Mouse (Mus musculus) kidney, embryonic 15.5 days (tissue): ENCODE data around the gene Ints13. TPM values are rescaled to one million over a fixed set of nuclear protein-coding genes. Genes with fewer than 3 reads are reported as not detected.

ENCODE experiments used
- ATAC-seq: fragments of 200-750 bp; cut with Nextera tagmentation; replicated peaks from 2 replicates; pipeline ENCODE4 v1.8.0; 2017; ENCODE audit warnings: moderate TSS enrichment; ENCODE audit not compliant: low FRiP score
- H3K27ac ChIP-seq: fragments of 300-500 bp; sonication (generic); 2 replicates; pipeline ENCODE4 v1.5.1; 2015; ENCODE audit warnings: mild to moderate bottlenecking, inconsistent platforms
- H3K27me3 ChIP-seq: fragments of 300-500 bp; sonication (generic); 2 replicates; pipeline ENCODE4 v1.6.1; 2015; ENCODE audit warnings: inconsistent platforms
- H3K36me3 ChIP-seq: fragments of 300-500 bp; sonication (generic); 2 replicates; pipeline ENCODE4 v1.6.1; 2015; ENCODE audit warnings: inconsistent platforms
- H3K4me1 ChIP-seq: fragments of 300-500 bp; sonication (generic); 2 replicates; pipeline ENCODE4 v1.6.1; 2015; ENCODE audit warnings: inconsistent platforms
- H3K4me2 ChIP-seq: fragments of 300-500 bp; sonication (generic); 2 replicates; pipeline ENCODE4 v1.6.1; 2015; ENCODE audit warnings: moderate library complexity, mild to moderate bottlenecking, inconsistent platforms
- H3K4me3 ChIP-seq: fragments of 300-500 bp; sonication (generic); replicated peaks from 2 replicates; pipeline ENCODE4 v1.5.1; 2015; ENCODE audit warnings: mild to moderate bottlenecking, inconsistent platforms
- H3K9ac ChIP-seq: fragments of 300-500 bp; sonication (generic); 2 replicates; pipeline ENCODE4 v1.6.1; 2015; ENCODE audit warnings: mild to moderate bottlenecking, inconsistent platforms
- H3K9me3 ChIP-seq: fragments of 300-500 bp; sonication (generic); replicated peaks from 2 replicates; pipeline ENCODE4 v1.6.1; 2016; ENCODE audit warnings: inconsistent platforms
- WGBS: fragments of 180-500 bp; shearing (Covaris S2); methylation state at CpG from one replicate; pipeline ENCODE4 v1.1.7; 2015; ENCODE audit warnings: mixed read lengths; 5-methylcytosine and 5-hydroxymethylcytosine counted together
- polyA plus RNA-seq: library from polyadenylated mRNA; unstranded; fragments of >200 nt; fragmentation: Nextera tagmentation; extraction: Ambion mirVana; gene quantifications from 2 replicates; pipeline ENCODE4 v1.2.1, GENCODE M21; 2015

The Ints13 gene
- polyA plus RNA-seq, 1 experiment from 2014 or later = 82.7 TPM

DNA sequence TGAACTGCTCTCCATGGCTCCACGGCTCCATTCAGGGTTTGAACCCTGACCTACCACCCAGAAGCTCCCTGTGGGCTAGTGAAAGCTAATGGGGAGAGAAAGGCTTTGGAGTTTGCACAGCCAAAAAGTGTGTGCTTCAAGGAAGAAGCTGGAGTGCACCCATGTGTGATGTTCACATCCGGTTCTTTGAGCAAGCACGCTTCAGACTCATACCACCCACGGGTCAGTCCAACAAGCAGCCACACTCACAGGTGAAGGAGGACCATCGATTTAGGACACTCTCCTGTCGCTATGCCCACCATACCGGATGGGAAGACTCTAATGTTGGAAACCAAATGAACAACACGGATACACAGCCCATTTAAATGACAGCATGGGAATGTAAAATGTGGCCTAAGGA is 66.1 kb downstream of the Ints13 start:
- Histone ChIP-seq H3K36me3 (no peaks in the 10 kb centered on the region), H3K27me3 (no peaks in the 10 kb centered on the region), H3K9ac (no peak overlapping the region), H3K9me3 (no peaks in the 10 kb centered on the region), H3K27ac (no peak overlapping the region), H3K4me3 (no peak overlapping the region), H3K4me1 (peaks cover 8% of the 10 kb centered on the region), H3K4me2 (no peak overlapping the region)
- 81% methylated on average over 8 of the region's 8 CpGs for WGBS
- no peak for ATAC-seq

- 84% methylated on average over 2 of the region's 2 CpGs for WGBS
- no peak overlapping the region for H3K4me3 ChIP-seq
- no peak overlapping the region for H3K27ac ChIP-seq
- H3K4me2 ChIP-seq = no peak overlapping the region
- peaks cover 8% of the 10 kb centered on the region for H3K4me1 ChIP-seq
- no peaks in the 10 kb centered on the region for H3K27me3 ChIP-seq
- H3K9ac ChIP-seq = no peak overlapping the region
- ATAC-seq = no peak
- H3K9me3 ChIP-seq = no peaks in the 10 kb centered on the region
- H3K36me3 ChIP-seq = no peaks in the 10 kb centered on the region
Observed at GRCm38 (mm10) chr6:146509891-146510290, 67.7 kb downstream of the Ints13 start.

DNA sequence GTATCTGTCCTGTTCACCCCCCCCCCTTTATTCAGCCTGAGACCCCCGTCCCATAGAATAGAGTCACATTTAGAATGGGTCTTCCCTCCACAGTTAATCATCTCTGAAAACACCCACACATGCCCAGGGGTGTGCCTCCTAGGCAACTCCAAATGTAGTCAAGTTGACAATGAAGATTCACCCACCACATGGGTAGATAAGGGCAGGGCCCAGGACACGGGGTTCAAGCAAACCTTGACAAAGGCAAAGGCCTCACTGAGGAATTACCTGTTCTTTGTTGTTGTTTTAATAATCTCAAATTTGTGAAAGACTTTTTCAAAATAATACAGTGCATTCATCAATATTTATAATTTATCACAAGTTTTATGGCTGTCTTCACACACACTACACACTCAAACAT is 73.2 kb downstream of the Ints13 start:
- WGBS = 81% methylated on average over 2 of the region's 2 CpGs

DNA sequence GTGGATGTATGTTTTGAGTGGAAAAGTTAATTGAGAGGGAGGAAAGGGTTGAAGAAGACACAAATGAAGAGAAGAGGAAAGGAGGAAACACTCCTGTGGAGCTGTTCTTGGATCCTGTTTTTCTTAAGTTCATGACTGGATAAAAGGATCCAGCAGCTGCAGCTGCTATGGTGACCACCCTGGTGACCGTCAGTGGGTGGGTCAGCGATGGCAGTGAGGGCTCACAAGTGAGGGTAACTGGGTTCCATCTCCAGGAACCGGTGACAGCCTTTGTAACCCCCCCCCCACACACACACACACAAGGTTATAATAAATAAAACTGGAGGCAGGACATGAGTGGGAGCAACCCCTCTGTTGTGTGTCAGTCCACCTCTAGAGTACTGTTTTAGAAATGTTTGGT is 74.8 kb downstream of the Ints13 start:
- peak overlapping the region; percentile 82 for H3K4me3 ChIP-seq
- no peaks in the 10 kb centered on the region for H3K36me3 ChIP-seq
- peaks cover 17% of the 10 kb centered on the region for H3K4me1 ChIP-seq
- peak overlapping the region; percentile 98 for H3K4me2 ChIP-seq
- no peak overlapping the region for H3K9ac ChIP-seq
- H3K27me3 ChIP-seq = peaks cover 12% of the 10 kb centered on the region; the same call in 1 of the 2 replicates
- ATAC-seq = no peak
- 23% methylated on average over 3 of the region's 3 CpGs for WGBS
- no peak overlapping the region for H3K27ac ChIP-seq
- no peaks in the 10 kb centered on the region for H3K9me3 ChIP-seq

More for the DNA sequence above, 73.2 kb downstream of the Ints13 start:
- peaks cover 17% of the 10 kb centered on the region for H3K4me1 ChIP-seq
- H3K27ac ChIP-seq = no peak overlapping the region
- no peak for ATAC-seq
- H3K4me2 ChIP-seq = no peak overlapping the region
- no peak overlapping the region for H3K4me3 ChIP-seq
- H3K9me3 ChIP-seq = no peaks in the 10 kb centered on the region
- H3K27me3 ChIP-seq = peaks cover 12% of the 10 kb centered on the region; the same call in 1 of the 2 replicates
- no peaks in the 10 kb centered on the region for H3K36me3 ChIP-seq
- H3K9ac ChIP-seq = no peak overlapping the region

- Histone ChIP-seq H3K9ac (peak within 1 kb of the TSS; percentile 62), H3K4me3 (peak within 1 kb of the TSS; percentile 82), H3K36me3 (no peaks in the 10 kb centered on the region), H3K27me3 (peaks cover 12% of the 10 kb centered on the region; the same call in 1 of the 2 replicates), H3K9me3 (no peaks in the 10 kb centered on the region), H3K27ac (peak within 1 kb of the TSS; percentile 79), H3K4me2 (peak within 1 kb of the TSS; percentile 98), H3K4me1 (peaks cover 17% of the 10 kb centered on the region)
- peak; percentile 97 for ATAC-seq
- 1% methylated on average over 67 of the region's 70 CpGs for WGBS
Observed at GRCm38 (mm10) chr6:146501866-146502804, 75.5 kb downstream of the Ints13 start, which contains the start of gene Itpr2. TSS of gene Itpr2 (minus strand) at chr6:146502223.

DNA sequence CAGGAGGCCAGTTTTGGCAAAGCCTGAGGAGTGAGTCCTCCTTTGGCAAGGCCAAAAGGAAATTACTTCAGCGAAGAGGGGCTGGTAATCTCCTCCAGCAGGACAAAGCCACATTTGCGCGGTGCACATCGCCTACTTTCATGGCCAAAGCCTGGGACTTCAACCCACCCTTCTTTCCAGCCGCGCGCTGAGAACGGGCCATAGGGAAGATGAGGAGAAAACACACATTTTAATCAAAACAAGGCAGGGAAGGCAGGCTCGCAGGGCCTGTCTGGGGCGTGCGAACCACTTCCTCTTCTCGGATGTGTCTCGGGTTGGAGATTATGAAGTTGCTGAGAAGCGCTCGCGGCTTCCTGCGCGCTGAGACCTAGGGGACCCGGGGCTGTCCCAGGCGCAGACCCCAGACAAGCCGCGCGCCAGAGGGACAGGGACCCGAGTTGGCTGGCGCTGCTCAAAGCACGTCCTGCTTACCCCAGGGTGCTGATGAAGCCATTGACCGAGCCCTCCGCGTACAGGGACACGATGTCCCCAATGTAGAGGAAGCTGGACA is 76.2 kb downstream of the Ints13 start:
- peaks cover 17% of the 10 kb centered on the region for H3K4me1 ChIP-seq
- under 1% methylated on average over 30 of the region's 30 CpGs for WGBS
- H3K27ac ChIP-seq = peak overlapping the region; percentile 79
- peak overlapping the region; percentile 82 for H3K4me3 ChIP-seq
- peak; percentile 61 for ATAC-seq
- H3K27me3 ChIP-seq = peaks cover 12% of the 10 kb centered on the region; the same call in 1 of the 2 replicates
- H3K9me3 ChIP-seq = no peaks in the 10 kb centered on the region
- peak overlapping the region; percentile 98 for H3K4me2 ChIP-seq
- H3K9ac ChIP-seq = peak overlapping the region; percentile 62
- no peaks in the 10 kb centered on the region for H3K36me3 ChIP-seq

DNA sequence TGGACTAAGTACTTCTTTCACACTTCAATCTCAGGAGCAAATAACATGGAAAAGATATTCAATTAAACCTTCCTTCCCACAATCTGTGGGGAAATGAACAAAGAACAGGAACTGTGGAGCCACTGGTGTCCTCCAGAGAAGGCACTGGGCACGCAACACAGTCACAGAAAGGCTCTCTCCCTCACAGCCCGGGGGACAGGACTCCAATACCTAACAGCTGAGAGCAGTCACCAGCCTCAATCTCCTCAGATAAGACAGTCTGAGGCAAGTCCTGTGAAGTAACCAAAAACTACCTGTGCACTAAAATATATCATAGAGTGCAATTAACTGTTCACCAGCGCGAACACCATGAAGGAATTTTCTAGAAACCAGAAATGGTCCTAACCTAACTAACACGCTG is 76.9 kb downstream of the Ints13 start:
- peak overlapping the region; percentile 98 for H3K4me2 ChIP-seq
- ATAC-seq = no peak
- no peaks in the 10 kb centered on the region for H3K36me3 ChIP-seq
- peaks cover 12% of the 10 kb centered on the region; the same call in 1 of the 2 replicates for H3K27me3 ChIP-seq
- H3K4me1 ChIP-seq = peaks cover 17% of the 10 kb centered on the region
- no peaks in the 10 kb centered on the region for H3K9me3 ChIP-seq
- H3K9ac ChIP-seq = 0 out of 2 replicates have a peak overlapping the region, but pooled peaks have one; percentile 62
- whole genome bisulfite sequencing = 62% methylated on average over 5 of the region's 5 CpGs
- no peak overlapping the region for H3K27ac ChIP-seq
- peak overlapping the region; percentile 82; the same call in 1 of the 2 replicates for H3K4me3 ChIP-seq

- no peak overlapping the region for H3K4me2 ChIP-seq
- WGBS = 71% methylated on average over 6 of the region's 6 CpGs
Observed at GRCm38 (mm10) chr6:146500206-146500605, 77.4 kb downstream of the Ints13 start.

More at GRCm38 (mm10) chr6:146500206-146500605, 77.4 kb downstream of the Ints13 start:
- H3K4me1 ChIP-seq = peaks cover 17% of the 10 kb centered on the region
- ATAC-seq = no peak
- no peak overlapping the region for H3K9ac ChIP-seq
- H3K9me3 ChIP-seq = no peaks in the 10 kb centered on the region
- no peaks in the 10 kb centered on the region for H3K36me3 ChIP-seq
- peaks cover 12% of the 10 kb centered on the region; the same call in 1 of the 2 replicates for H3K27me3 ChIP-seq
- no peak overlapping the region for H3K27ac ChIP-seq
- no peak overlapping the region for H3K4me3 ChIP-seq

Other genes starting within 250 kb of the Ints13 start
- gene Itpr2, start 75.6 kb downstream of the Ints13 start, polyA plus RNA-seq = 11.6 and 15.0 TPM in 2 replicates
- gene Fgfr1op2, start 632 bp downstream of the Ints13 start, polyA plus RNA-seq = 85.5 and 87.8 TPM in 2 replicates
- 137 and 154 TPM in 2 replicates for gene Med21, start 64.7 kb upstream of the Ints13 start, polyA plus RNA-seq
- gene Tm7sf3, start 65.0 kb upstream of the Ints13 start, polyA plus RNA-seq = 36.5 and 37.0 TPM in 2 replicates
- gene Stk38l, start 147.2 kb upstream of the Ints13 start, polyA plus RNA-seq = 14.7 and 16.0 TPM in 2 replicates
- 2.3 and 4.2 TPM in 2 replicates for gene Arntl2, start 218.2 kb upstream of the Ints13 start, polyA plus RNA-seq